Mouse (Mus musculus): ENCODE measurements around the gene Cd151. TPM values are rescaled to one million over a fixed set of nuclear protein-coding genes. Genes with fewer than 3 reads are reported as not detected.

Cd151 gene
- polyA plus RNA-seq, 1 experiment = 99.0 TPM

DNA sequence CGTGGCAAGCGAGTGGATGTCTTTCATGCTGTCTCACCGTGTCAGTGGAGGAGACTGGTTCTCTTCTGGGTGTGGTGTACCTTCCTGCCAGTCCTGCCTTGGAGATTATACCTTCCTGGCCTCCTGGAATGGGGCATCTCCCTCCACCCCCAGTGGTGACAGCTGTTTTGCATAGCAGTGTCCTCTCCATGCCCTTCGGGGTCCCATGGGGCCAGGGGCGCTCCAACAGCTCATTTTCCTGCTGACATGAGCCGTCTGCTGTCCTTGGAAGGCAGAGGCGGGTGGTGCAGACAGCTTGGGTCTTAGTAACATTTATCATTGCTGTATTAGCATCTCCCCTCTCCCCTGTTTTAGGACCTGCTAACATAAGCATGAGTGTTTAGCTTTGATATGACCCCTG lies 19.9 kb downstream of the Cd151 start:
- Histone ChIP-seq H3K27me3 (ENCODE audit: control insufficient read depth, insufficient read depth, low read length, poor library complexity, severe bottlenecking) (no peaks in the 10 kb centered on the region), H3K36me3 (ENCODE audit: control insufficient read depth, insufficient read depth, low read length, poor library complexity, severe bottlenecking) (no peaks in the 10 kb centered on the region), H3K4me1 (ENCODE audit: control insufficient read depth, insufficient read depth, low read length) (peaks cover 5% of the 10 kb centered on the region), H3K4me3 (ENCODE audit: low read depth, low read length) (no peak overlapping the region), H3K9ac (ENCODE audit: low read depth, poor library complexity, severe bottlenecking) (no peak overlapping the region), H3K9me3 (replicated peaks; ENCODE audit: control insufficient read depth, insufficient read depth, low read length, poor library complexity, severe bottlenecking) (no peaks in the 10 kb centered on the region), H3K27ac (ENCODE audit: insufficient read depth, low read length) (no peak overlapping the region)
- TF ChIP-seq POLR2A (IDR thresholded peaks at IDR 0.05; ENCODE audit: insufficient read depth, low read length) (no peak), EP300 (IDR thresholded peaks at IDR 0.05; ENCODE audit: insufficient read depth, low read depth, low read length) (no peak), CTCF (IDR thresholded peaks at IDR 0.05; ENCODE audit: low read depth, low read length) (no peak)

GRCm38 (mm10) chr7:141491151-141491550 lies 24.0 kb downstream of the Cd151 start:
- Histone ChIP-seq H3K27me3 (ENCODE audit: control insufficient read depth, insufficient read depth, low read length, poor library complexity, severe bottlenecking) (no peaks in the 10 kb centered on the region), H3K4me3 (ENCODE audit: low read depth, low read length) (no peak overlapping the region), H3K4me1 (ENCODE audit: control insufficient read depth, insufficient read depth, low read length) (no peaks in the 10 kb centered on the region), H3K9ac (ENCODE audit: low read depth, poor library complexity, severe bottlenecking) (no peak overlapping the region), H3K9me3 (replicated peaks; ENCODE audit: control insufficient read depth, insufficient read depth, low read length, poor library complexity, severe bottlenecking) (no peaks in the 10 kb centered on the region), H3K27ac (ENCODE audit: insufficient read depth, low read length) (no peak overlapping the region), H3K36me3 (ENCODE audit: control insufficient read depth, insufficient read depth, low read length, poor library complexity, severe bottlenecking) (no peaks in the 10 kb centered on the region)
- no peak for TF ChIP-seq POLR2A (IDR thresholded peaks at IDR 0.05; ENCODE audit: insufficient read depth, low read length)
- peak; percentile 23 for TF ChIP-seq CTCF (IDR thresholded peaks at IDR 0.05; ENCODE audit: low read depth, low read length)

- Histone ChIP-seq H3K4me3 (ENCODE audit: low read depth, low read length) (no peak overlapping the region), H3K9me3 (replicated peaks; ENCODE audit: control insufficient read depth, insufficient read depth, low read length, poor library complexity, severe bottlenecking) (no peaks in the 10 kb centered on the region), H3K36me3 (ENCODE audit: control insufficient read depth, insufficient read depth, low read length, poor library complexity, severe bottlenecking) (no peaks in the 10 kb centered on the region), H3K4me1 (ENCODE audit: control insufficient read depth, insufficient read depth, low read length) (no peaks in the 10 kb centered on the region), H3K9ac (ENCODE audit: low read depth, poor library complexity, severe bottlenecking) (no peak overlapping the region), H3K27me3 (ENCODE audit: control insufficient read depth, insufficient read depth, low read length, poor library complexity, severe bottlenecking) (no peaks in the 10 kb centered on the region), H3K27ac (ENCODE audit: insufficient read depth, low read length) (no peak overlapping the region)
- TF ChIP-seq CTCF (IDR thresholded peaks at IDR 0.05; ENCODE audit: low read depth, low read length) (no peak), EP300 (IDR thresholded peaks at IDR 0.05; ENCODE audit: insufficient read depth, low read depth, low read length) (no peak), POLR2A (IDR thresholded peaks at IDR 0.05; ENCODE audit: insufficient read depth, low read length) (no peak)
These were observed 25.5 kb downstream of the Cd151 start for GRCm38 (mm10) chr7:141492738-141493137.

DNA sequence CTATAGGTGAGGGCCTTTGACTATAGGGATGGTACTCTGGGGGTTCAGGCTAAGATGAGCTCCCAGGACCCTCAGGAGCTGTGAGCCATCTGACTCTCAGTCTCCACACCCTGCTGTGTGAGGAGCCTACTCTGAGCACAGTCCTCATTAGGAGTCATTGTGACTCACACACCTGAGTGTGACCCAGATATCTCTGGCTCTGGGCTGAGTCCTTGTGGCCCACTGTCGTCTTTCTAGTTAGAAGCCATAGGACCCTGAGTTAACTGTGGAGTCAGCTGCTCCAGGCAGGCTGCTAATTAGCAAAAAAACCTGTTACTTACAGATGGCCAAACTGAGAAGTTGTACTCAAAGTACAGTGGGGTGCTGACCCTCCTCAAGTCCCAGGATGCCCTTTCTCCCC lies 26.5 kb downstream of the Cd151 start:
- H3K27me3 ChIP-seq (ENCODE audit: control insufficient read depth, insufficient read depth, low read length, poor library complexity, severe bottlenecking) = no peaks in the 10 kb centered on the region
- no peaks in the 10 kb centered on the region for H3K36me3 ChIP-seq (ENCODE audit: control insufficient read depth, insufficient read depth, low read length, poor library complexity, severe bottlenecking)
- H3K9ac ChIP-seq (ENCODE audit: low read depth, poor library complexity, severe bottlenecking) = no peak overlapping the region
- H3K27ac ChIP-seq (ENCODE audit: insufficient read depth, low read length) = no peak overlapping the region
- no peak for TF ChIP-seq POLR2A (IDR thresholded peaks at IDR 0.05; ENCODE audit: insufficient read depth, low read length)
- TF ChIP-seq EP300 (IDR thresholded peaks at IDR 0.05; ENCODE audit: insufficient read depth, low read depth, low read length) = no peak
- TF ChIP-seq CTCF (IDR thresholded peaks at IDR 0.05; ENCODE audit: low read depth, low read length) = no peak
- no peaks in the 10 kb centered on the region for H3K4me1 ChIP-seq (ENCODE audit: control insufficient read depth, insufficient read depth, low read length)
- no peaks in the 10 kb centered on the region for H3K9me3 ChIP-seq (replicated peaks; ENCODE audit: control insufficient read depth, insufficient read depth, low read length, poor library complexity, severe bottlenecking)
- no peak overlapping the region for H3K4me3 ChIP-seq (ENCODE audit: low read depth, low read length)

DNA sequence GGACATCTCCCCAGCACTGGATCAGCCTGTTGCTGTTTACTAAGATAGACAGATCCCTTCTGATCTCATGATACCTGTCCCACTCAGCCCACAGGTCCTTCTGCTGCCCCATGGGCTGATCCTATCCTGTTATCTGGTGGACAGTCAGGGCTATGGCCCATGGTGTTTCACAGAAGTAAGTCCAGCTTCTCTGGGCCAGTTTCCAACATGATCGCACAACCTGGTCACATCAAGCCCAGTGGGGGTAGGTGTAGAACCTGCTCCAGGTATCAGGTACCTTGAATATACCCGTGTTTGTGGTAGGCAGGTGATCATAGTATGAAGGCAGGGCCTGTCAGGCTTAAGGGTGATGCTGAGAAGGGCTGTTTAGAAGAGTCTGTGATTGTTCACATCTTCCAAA lies 28.2 kb downstream of the Cd151 start:
- no peak for TF ChIP-seq EP300 (IDR thresholded peaks at IDR 0.05; ENCODE audit: insufficient read depth, low read depth, low read length)
- TF ChIP-seq CTCF (IDR thresholded peaks at IDR 0.05; ENCODE audit: low read depth, low read length) = no peak
- TF ChIP-seq POLR2A (IDR thresholded peaks at IDR 0.05; ENCODE audit: insufficient read depth, low read length) = no peak
- H3K36me3 ChIP-seq (ENCODE audit: control insufficient read depth, insufficient read depth, low read length, poor library complexity, severe bottlenecking) = no peaks in the 10 kb centered on the region
- no peak overlapping the region for H3K27ac ChIP-seq (ENCODE audit: insufficient read depth, low read length)
- no peak overlapping the region for H3K9ac ChIP-seq (ENCODE audit: low read depth, poor library complexity, severe bottlenecking)
- H3K4me3 ChIP-seq (ENCODE audit: low read depth, low read length) = no peak overlapping the region
- no peaks in the 10 kb centered on the region for H3K27me3 ChIP-seq (ENCODE audit: control insufficient read depth, insufficient read depth, low read length, poor library complexity, severe bottlenecking)
- H3K4me1 ChIP-seq (ENCODE audit: control insufficient read depth, insufficient read depth, low read length) = no peaks in the 10 kb centered on the region
- no peaks in the 10 kb centered on the region for H3K9me3 ChIP-seq (replicated peaks; ENCODE audit: control insufficient read depth, insufficient read depth, low read length, poor library complexity, severe bottlenecking)

GRCm38 (mm10) chr7:141495940-141496339 lies 28.7 kb downstream of the Cd151 start:
- TF ChIP-seq EP300 (IDR thresholded peaks at IDR 0.05; ENCODE audit: insufficient read depth, low read depth, low read length) = no peak
- no peak for TF ChIP-seq POLR2A (IDR thresholded peaks at IDR 0.05; ENCODE audit: insufficient read depth, low read length)
- no peak for TF ChIP-seq CTCF (IDR thresholded peaks at IDR 0.05; ENCODE audit: low read depth, low read length)
- no peaks in the 10 kb centered on the region for H3K4me1 ChIP-seq (ENCODE audit: control insufficient read depth, insufficient read depth, low read length)
- no peaks in the 10 kb centered on the region for H3K36me3 ChIP-seq (ENCODE audit: control insufficient read depth, insufficient read depth, low read length, poor library complexity, severe bottlenecking)
- no peaks in the 10 kb centered on the region for H3K27me3 ChIP-seq (ENCODE audit: control insufficient read depth, insufficient read depth, low read length, poor library complexity, severe bottlenecking)
- no peak overlapping the region for H3K9ac ChIP-seq (ENCODE audit: low read depth, poor library complexity, severe bottlenecking)
- no peaks in the 10 kb centered on the region for H3K9me3 ChIP-seq (replicated peaks; ENCODE audit: control insufficient read depth, insufficient read depth, low read length, poor library complexity, severe bottlenecking)
- H3K27ac ChIP-seq (ENCODE audit: insufficient read depth, low read length) = no peak overlapping the region
- no peak overlapping the region for H3K4me3 ChIP-seq (ENCODE audit: low read depth, low read length)
